Mouse (Mus musculus) granulocyte monocyte progenitor cell, adult 5-6 weeks (primary cell): ENCODE measurements around the gene Mbtd1. TPM values are rescaled to one million over a fixed set of nuclear protein-coding genes. Genes with fewer than 3 reads are reported as not detected.

Experiments
- ATAC-seq: replicated peaks from 2 replicates; pipeline ENCODE4 v1.8.0; 2016; ENCODE audit warnings: mild to moderate bottlenecking, moderate TSS enrichment, inconsistent platforms; ENCODE audit not compliant: poor library complexity, severe bottlenecking
- total RNA-seq, 2 experiments: library from RNA; stranded (forward) in 1 of 2; stranded (reverse) in 1 of 2; fragments of 200-712, 200-1000 nt in 1 of 2; fragments of >200 nt in 1 of 2; fragmentation: Nextera tagmentation in 1 of 2; gene quantifications; 2 replicates each; pipeline ENCODE4 v1.2.3; 2014 to 2017

Mbtd1 gene
- total RNA-seq, 2 experiments from 2014 or later, result 46.8 to 58.1 TPM

- ATAC-seq, result peak; percentile 31; the same call in 1 of the 2 replicates
Measured at GRCm38 (mm10) chr11:93984619-93985018, 99.0 kb downstream of the Mbtd1 start.

GRCm38 (mm10) chr11:93985265-93985664 is 99.6 kb downstream of the Mbtd1 start:
- no peak for ATAC-seq

- no peak for ATAC-seq
Measured at GRCm38 (mm10) chr11:93986298-93986697, 100.6 kb downstream of the Mbtd1 start.

GRCm38 (mm10) chr11:93987026-93987425 is 101.4 kb downstream of the Mbtd1 start:
- ATAC-seq, result 0 out of 2 replicates have a peak, but pooled peaks have one; percentile 31

DNA sequence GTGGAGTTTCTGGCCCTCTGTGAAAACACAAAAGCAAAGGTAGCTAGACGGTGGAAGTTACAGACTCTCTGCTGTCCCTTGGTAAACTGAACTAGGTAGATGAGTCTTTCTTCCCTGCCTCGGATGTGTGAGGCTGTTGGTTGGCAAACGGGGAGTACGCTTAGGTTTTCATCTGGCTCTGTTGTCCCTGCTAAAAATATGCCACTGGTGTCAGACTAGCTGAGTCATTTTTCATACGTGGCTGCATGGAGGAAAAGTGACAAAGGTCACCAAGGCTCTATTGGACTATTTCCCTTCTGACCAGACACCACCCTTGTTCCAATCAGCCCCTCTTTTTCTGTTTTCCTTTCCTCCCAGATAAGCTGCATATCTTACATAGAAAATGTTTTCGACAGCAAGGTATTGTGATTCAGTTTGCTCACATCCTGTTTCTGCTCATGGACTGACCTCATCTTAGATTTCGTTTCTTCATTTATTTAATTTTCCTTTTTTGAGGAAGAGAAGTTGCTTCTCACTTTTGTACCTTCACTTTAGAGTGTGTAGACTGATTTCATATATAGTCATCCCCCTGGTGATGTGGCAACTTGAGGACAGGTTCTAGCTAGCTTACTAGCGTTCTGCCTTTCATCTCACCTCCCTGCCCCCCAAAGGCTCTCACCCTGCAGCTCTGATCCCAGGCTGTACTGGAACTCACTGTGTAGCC is 102.1 kb downstream of the Mbtd1 start:
- peak; percentile 73 for ATAC-seq

DNA sequence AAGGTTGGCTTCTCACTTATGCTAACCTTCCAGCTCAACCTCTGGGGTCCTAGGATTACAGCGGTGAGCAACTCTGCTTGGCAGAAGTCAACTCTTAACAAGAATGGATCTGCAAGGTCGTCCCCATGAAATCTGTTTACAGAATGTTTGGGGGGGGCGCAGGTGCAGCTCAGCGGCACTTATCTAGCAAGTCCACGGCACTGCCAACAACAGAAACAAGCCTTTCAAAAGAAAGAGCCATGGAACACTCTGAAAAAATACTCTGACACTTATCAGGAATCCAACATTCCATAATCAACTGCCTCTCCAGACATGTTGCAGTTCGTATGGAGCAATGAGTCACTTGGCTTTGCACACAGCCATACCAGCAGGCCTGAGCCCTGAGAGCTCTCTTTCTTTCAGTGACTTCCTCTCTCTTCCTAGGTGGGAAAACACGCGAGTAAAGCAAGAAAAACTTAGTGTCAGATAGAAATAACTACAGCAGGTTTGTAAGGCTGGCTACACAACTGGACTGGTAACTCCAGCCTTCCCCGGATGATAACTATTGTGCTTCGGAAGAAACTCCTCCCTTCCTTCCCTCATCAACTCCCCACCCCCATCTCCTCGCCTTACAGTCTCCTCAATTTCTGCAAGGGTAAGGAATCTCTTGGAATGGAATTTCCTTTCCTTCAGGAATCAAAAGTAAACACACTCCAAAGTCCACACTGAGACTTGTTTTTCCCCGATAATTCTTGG is 102.8 kb downstream of the Mbtd1 start:
- ATAC-seq, result 0 out of 2 replicates have a peak, but pooled peaks have one; percentile 13

GRCm38 (mm10) chr11:93994531-93994930 is 108.9 kb downstream of the Mbtd1 start:
- no peak for ATAC-seq

GRCm38 (mm10) chr11:93995111-93995719 is 109.6 kb downstream of the Mbtd1 start:
- ATAC-seq, result peak; percentile 74

DNA sequence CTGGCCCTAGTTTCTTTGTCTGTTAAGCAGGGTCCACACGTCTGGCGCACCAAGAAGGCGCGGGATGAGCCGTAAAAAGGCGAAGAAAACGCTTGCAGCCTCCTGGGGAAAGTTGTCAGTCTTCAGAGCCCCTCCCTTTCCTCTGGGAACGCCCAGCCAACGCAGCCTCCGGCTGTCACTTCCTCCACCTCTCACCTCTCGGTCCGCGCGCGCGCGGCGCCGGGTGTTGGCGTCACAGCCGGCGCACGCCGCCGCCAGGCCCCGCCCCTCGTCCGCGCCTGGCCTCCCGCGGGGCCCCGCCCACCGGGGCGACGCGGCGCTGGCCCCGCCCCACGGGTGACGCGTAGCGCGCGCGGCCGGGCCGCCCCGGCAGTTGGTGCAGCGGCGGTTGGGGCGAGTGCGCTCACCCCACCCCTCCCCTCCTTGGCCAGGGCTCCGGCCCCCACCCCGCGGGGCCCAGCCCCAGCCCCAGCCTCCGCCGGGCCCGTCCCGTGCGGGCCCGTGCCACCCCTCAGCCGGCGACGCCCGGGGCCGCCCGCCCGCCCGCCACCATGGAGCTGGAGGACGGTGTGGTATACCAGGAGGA is 110.2 kb downstream of the Mbtd1 start, which contains the start of gene Spag9:
Gene Spag9 (plus strand): TSS at position 372 of the 586 bp plus-strand sequence.
- peak; percentile 62 for ATAC-seq

Other genes with a start within 250 kb of the Mbtd1 start
- gene Utp18, start 86 bp upstream of the Mbtd1 start, total RNA-seq (2014; fragmentation: Nextera tagmentation), result 19.3 and 29.2 TPM in 2 replicates
- gene Utp18, start 86 bp upstream of the Mbtd1 start, total RNA-seq (2017), result 61.3 and 64.2 TPM in 2 replicates
- 640 and 684 TPM in 2 replicates for gene Nme2, start 70.4 kb downstream of the Mbtd1 start, total RNA-seq (2014; fragmentation: Nextera tagmentation)
- gene Nme2, start 70.4 kb downstream of the Mbtd1 start, total RNA-seq (2017), result 250 and 253 TPM in 2 replicates
- gene Gm20390, start 82.4 kb downstream of the Mbtd1 start, total RNA-seq (2014; fragmentation: Nextera tagmentation), result 112 and 180 TPM in 2 replicates
- not detected in 2 replicates for gene Gm20390, start 82.4 kb downstream of the Mbtd1 start, total RNA-seq (2017)
- gene Nme1, start 82.7 kb downstream of the Mbtd1 start, total RNA-seq (2014; fragmentation: Nextera tagmentation), result 78.3 and 96.2 TPM in 2 replicates
- gene Nme1, start 82.7 kb downstream of the Mbtd1 start, total RNA-seq (2017), result 178 and 237 TPM in 2 replicates
- gene Spag9, start 110.2 kb downstream of the Mbtd1 start, total RNA-seq (2014; fragmentation: Nextera tagmentation), result 25.3 and 42.8 TPM in 2 replicates
- 51.1 and 59.8 TPM in 2 replicates for gene Spag9, start 110.2 kb downstream of the Mbtd1 start, total RNA-seq (2017)